Mouse (Mus musculus) limb, embryonic 15.5 days (tissue): ENCODE data around the gene Flrt1. TPM values are rescaled to one million over a fixed set of nuclear protein-coding genes. Genes with fewer than 3 reads are reported as not detected.

Experiments used
- ATAC-seq: fragments of 200-750 bp; cut with Nextera tagmentation; 2 replicates; pipeline ENCODE4 v1.8.0; 2017; ENCODE audit warnings: low read depth, moderate TSS enrichment; ENCODE audit not compliant: insufficient number of reproducible peaks, low FRiP score, low TSS enrichment
- H3K27ac ChIP-seq: fragments of 300-500 bp; sonication (generic); 2 replicates; pipeline ENCODE4 v1.5.1; 2015; ENCODE audit warnings: moderate library complexity, mild to moderate bottlenecking, inconsistent platforms
- H3K27me3 ChIP-seq: fragments of 300-500 bp; sonication (generic); 2 replicates; pipeline ENCODE4 v1.6.1; 2015; ENCODE audit warnings: inconsistent platforms
- H3K36me3 ChIP-seq: fragments of 300-500 bp; sonication (generic); 2 replicates; pipeline ENCODE4 v1.6.1; 2015; ENCODE audit warnings: inconsistent platforms
- H3K4me1 ChIP-seq: fragments of 300-500 bp; sonication (generic); 2 replicates; pipeline ENCODE4 v1.6.1; 2015; ENCODE audit warnings: inconsistent platforms
- H3K4me2 ChIP-seq: fragments of 300-500 bp; sonication (generic); 2 replicates; pipeline ENCODE4 v1.6.1; 2015; ENCODE audit warnings: mild to moderate bottlenecking, inconsistent platforms
- H3K4me3 ChIP-seq: fragments of 300-500 bp; sonication (generic); 2 replicates; pipeline ENCODE4 v1.5.1; 2015; ENCODE audit warnings: mild to moderate bottlenecking, inconsistent platforms
- H3K9ac ChIP-seq: fragments of 300-500 bp; sonication (generic); 2 replicates; pipeline ENCODE4 v1.6.1; 2015; ENCODE audit warnings: inconsistent platforms
- H3K9me3 ChIP-seq: fragments of 300-500 bp; sonication (generic); 2 replicates; pipeline ENCODE4 v1.6.1; 2016; ENCODE audit warnings: inconsistent platforms
- WGBS: fragments of 180-500 bp; shearing (Covaris S2); methylation state at CpG from one replicate; pipeline ENCODE4 v1.1.7; 2015; 5-methylcytosine and 5-hydroxymethylcytosine counted together
- polyA plus RNA-seq: library from polyadenylated mRNA; unstranded; fragments of >200 nt; fragmentation: Nextera tagmentation; extraction: Ambion mirVana; gene quantifications from 2 replicates; pipeline ENCODE4 v1.2.1, GENCODE M21; 2015

Gene Flrt1
- polyA plus RNA-seq: 5.6 and 5.8 TPM in 2 replicates

DNA sequence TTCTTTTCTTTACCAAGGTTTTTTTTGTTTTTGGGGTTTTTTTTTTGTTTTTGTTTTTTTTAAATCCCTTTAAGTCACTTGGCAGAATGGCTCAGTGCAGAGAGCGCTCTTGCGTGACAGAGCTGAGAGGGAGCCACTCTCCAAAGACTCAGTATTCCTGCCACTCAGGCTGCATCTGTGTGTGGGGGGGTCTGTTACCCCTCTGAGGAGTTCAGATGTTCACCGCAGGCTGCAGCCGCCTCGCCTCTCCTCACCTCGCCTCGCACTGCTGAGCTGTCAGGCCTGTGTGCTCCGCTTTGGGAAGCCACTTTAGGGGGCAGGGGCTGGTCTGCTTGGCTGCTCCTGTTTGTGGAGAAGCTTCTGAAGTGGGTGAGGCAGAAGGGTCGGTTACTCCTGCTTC, at the start of gene Flrt1:
Gene Flrt1, minus strand, starts transcription at position 186 of the 400 bp plus-strand sequence.
- no peak within 1 kb of the TSS for H3K4me3 ChIP-seq
- peaks cover 43% of the 10 kb centered on the region for H3K4me1 ChIP-seq
- no peaks in the 10 kb centered on the region for H3K27me3 ChIP-seq
- WGBS: 55% methylated on average over 9 of the region's 9 CpGs
- no peak within 1 kb of the TSS for H3K9ac ChIP-seq
- H3K27ac ChIP-seq: no peak within 1 kb of the TSS
- no peaks in the 10 kb centered on the region for H3K9me3 ChIP-seq
- H3K36me3 ChIP-seq: no peaks in the 10 kb centered on the region
- ATAC-seq: no peak
- H3K4me2 ChIP-seq: no peak within 1 kb of the TSS

DNA sequence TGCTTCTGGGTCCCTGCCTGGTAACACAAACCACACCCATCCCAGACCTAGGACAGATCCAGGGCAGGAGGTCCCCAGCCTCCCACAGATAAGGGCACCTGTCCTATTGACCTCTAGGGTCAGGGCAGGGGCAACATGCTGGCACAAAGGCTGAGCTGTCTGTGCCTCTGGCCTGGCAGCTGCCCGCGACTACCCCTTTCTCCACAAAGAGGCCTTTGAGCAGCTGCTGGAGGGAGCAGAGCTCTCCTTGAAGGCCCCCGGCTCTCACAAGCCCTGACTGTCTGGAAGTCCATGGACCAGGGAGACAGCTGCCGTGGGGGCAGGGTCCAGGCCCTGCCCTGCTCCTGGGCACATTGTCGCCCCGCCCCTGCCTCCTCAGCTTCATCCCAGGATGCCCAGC, 49.7 kb upstream of the Flrt1 start:
- WGBS: 70% methylated on average over 6 of the region's 6 CpGs
- peak overlapping the region; percentile 57 for H3K27ac ChIP-seq
- H3K4me3 ChIP-seq: no peak overlapping the region
- H3K4me1 ChIP-seq: peaks cover 76% of the 10 kb centered on the region
- H3K9me3 ChIP-seq: no peaks in the 10 kb centered on the region
- no peak overlapping the region for H3K9ac ChIP-seq
- H3K27me3 ChIP-seq: peaks cover 11% of the 10 kb centered on the region; the same call in 1 of the 2 replicates
- 0 out of 2 replicates have a peak, but pooled peaks have one; percentile 59 for ATAC-seq
- no peaks in the 10 kb centered on the region for H3K36me3 ChIP-seq
- no peak overlapping the region for H3K4me2 ChIP-seq

DNA sequence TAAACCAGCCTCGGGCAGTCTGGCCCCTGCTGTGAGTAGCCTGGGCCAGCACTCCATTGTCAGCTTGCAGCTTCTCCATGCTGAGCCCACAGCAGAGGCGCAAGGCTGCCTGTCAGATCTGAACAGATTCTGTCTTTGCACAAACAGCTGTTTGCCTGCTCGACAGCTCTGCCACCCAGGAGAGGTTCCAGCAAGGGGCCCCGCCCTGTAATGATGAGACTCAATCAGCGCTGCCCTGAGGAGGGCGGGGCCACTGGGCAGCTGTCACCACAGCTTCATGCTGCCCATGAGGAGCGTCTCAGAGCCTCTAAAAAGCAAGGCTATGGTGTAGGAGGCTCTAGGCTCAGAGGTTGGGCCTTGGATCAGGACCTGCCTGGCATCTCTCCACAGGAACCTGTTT, 47.7 kb upstream of the Flrt1 start:
- peak overlapping the region; percentile 59; the same call in 1 of the 2 replicates for H3K27ac ChIP-seq

DNA sequence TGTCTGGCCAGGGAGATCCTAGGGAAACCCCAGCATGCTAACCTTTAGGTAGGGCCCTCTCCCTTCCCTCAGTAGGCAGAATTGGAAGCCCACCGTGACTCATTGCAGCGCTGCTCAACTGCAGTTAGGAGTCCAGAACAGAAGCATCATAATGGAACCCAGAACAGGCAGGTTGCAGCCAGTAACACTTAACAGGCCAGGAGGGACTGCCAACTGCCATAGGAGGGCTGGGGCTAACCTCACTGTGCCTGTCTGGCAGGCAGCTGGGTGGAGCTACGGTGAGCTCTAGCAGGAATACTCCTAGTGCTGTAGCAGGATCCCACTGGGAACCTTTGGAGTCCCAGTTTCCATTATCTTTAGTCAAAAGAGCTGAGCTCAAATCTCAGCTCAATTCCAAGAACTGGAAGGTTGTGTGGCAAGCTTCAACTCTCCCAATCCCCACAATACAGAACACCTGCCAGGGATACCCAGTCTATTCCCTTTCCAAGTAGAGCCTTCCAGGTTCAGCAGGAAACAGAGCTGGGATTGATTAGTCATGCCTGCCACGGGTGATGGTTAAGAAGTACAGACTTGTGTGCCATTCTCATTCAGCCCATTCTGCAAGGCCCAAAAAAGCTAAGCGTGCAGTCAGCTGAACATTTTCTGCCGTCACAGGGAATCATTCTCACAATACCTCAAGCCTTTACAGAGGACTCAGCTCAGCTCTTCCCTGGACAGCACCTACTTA, 46.6 kb upstream of the Flrt1 start:
- WGBS: 72% methylated on average over 6 of the region's 6 CpGs
- H3K4me2 ChIP-seq: no peak overlapping the region
- H3K4me1 ChIP-seq: peaks cover 90% of the 10 kb centered on the region
- H3K27ac ChIP-seq: 0 out of 2 replicates have a peak overlapping the region, but pooled peaks have one; percentile 59
- no peaks in the 10 kb centered on the region for H3K9me3 ChIP-seq
- no peak for ATAC-seq
- H3K27me3 ChIP-seq: peaks cover 3% of the 10 kb centered on the region; the same call in 1 of the 2 replicates
- no peak overlapping the region for H3K4me3 ChIP-seq
- no peaks in the 10 kb centered on the region for H3K36me3 ChIP-seq
- no peak overlapping the region for H3K9ac ChIP-seq

More for the DNA sequence above, 47.7 kb upstream of the Flrt1 start:
- no peaks in the 10 kb centered on the region for H3K9me3 ChIP-seq
- H3K4me3 ChIP-seq: no peak overlapping the region
- H3K36me3 ChIP-seq: no peaks in the 10 kb centered on the region
- no peak overlapping the region for H3K9ac ChIP-seq
- H3K4me1 ChIP-seq: peaks cover 88% of the 10 kb centered on the region
- ATAC-seq: no peak
- WGBS: 28% methylated on average over 7 of the region's 7 CpGs
- peaks cover 6% of the 10 kb centered on the region; the same call in 1 of the 2 replicates for H3K27me3 ChIP-seq
- no peak overlapping the region for H3K4me2 ChIP-seq

DNA sequence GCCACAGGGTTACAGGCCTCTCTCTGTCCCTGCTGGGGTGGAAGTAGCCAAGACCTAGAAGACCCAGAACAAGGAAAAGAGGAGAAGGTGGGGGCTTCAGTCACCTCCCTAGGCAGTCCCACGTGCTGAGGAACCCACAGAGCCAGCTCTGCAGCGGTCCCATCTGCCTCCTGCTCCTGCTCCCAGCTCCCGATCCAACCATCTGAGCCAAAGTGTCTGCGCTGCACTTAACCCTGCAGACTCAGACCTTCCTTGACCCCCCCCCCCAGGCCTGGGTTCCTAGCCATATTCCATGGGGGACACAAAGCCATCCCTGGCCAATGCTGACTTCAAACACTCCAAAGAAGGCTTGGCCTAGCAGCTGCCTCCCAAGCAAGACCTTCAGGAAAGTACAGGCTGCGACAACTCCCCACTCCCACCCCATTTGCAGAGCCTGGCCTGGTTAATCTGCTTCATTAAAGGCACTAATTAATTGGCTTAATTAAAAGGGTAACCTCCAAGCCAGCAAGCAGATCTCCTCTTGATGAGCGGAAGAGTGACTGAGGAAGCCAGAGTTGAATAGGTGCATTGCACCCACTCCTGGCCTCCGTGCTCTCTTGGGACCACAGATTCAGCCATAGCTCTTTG, 45.9 kb upstream of the Flrt1 start:
- Histone ChIP-seq H3K27me3 (peaks cover 10% of the 10 kb centered on the region; the same call in 1 of the 2 replicates), H3K4me3 (no peak overlapping the region), H3K36me3 (no peaks in the 10 kb centered on the region), H3K4me1 (peaks cover 83% of the 10 kb centered on the region), H3K9ac (no peak overlapping the region), H3K27ac (no peak overlapping the region), H3K4me2 (no peak overlapping the region), H3K9me3 (no peaks in the 10 kb centered on the region)
- WGBS: 79% methylated on average over 7 of the region's 7 CpGs
- no peak for ATAC-seq

DNA sequence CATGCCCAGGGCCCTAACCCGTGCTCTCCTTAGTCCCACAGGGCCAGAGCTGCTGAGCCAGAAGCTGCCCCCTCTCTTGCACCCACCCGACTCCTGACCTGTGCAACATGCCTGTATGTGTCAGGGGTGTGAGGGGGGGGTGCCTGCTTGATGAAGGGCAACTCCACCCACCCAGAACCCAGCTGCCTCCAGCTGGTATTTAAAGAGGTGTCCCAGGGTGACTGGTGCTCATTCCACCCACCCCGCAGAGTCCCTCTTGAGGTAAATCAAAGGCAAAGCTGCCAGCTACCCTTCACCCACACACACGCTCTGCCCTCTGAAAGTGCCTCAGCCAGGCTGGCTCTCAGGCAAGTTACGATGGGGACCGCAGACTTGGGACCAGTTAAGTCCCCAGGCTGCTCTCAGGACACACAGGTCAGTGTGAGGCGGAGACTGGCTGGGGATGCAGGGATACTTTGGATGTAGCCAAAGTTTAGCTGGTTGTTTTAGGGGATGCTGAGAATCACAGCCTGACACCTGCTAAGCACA, 43.7 kb upstream of the Flrt1 start:
- H3K36me3 ChIP-seq: no peaks in the 10 kb centered on the region
- peaks cover 67% of the 10 kb centered on the region for H3K4me1 ChIP-seq
- H3K9ac ChIP-seq: no peak overlapping the region

DNA sequence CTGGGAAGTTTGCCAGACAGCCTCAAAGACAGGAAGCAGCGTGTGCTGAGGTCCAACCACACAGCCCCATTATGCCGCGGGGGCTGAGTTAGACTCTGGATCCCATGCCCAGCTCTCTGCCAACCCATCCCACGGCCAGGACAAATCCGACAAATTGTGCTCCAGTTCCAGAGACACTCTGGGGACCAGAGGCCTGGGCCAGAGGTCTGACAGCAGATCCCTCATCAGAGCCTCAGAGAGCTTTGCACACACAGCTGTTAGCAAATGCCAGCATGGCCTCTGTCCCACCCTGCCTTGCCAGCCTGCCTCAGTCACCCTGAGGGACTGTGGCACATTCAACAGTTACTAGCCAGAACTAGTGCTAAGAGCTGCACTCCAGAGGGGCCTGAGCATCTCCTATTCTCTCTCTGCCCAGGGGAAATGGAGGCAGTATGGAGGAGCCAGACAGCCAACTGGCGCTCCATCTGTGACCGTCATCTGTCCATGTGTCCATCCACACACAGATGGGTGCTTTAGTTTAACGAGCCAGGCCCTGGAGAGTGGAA, 43.1 kb upstream of the Flrt1 start:
- no peaks in the 10 kb centered on the region for H3K36me3 ChIP-seq
- H3K4me2 ChIP-seq: no peak overlapping the region
- no peaks in the 10 kb centered on the region for H3K9me3 ChIP-seq
- WGBS: 46% methylated on average over 8 of the region's 8 CpGs
- H3K27ac ChIP-seq: no peak overlapping the region
- H3K27me3 ChIP-seq: peaks cover 31% of the 10 kb centered on the region
- peaks cover 67% of the 10 kb centered on the region for H3K4me1 ChIP-seq
- H3K4me3 ChIP-seq: no peak overlapping the region
- ATAC-seq: no peak
- no peak overlapping the region for H3K9ac ChIP-seq

More for the DNA sequence above, 43.7 kb upstream of the Flrt1 start:
- H3K27ac ChIP-seq: no peak overlapping the region
- no peak for ATAC-seq
- H3K4me2 ChIP-seq: no peak overlapping the region
- H3K4me3 ChIP-seq: no peak overlapping the region
- 70% methylated on average over 7 of the region's 7 CpGs for WGBS
- H3K27me3 ChIP-seq: peaks cover 30% of the 10 kb centered on the region
- H3K9me3 ChIP-seq: no peaks in the 10 kb centered on the region

DNA sequence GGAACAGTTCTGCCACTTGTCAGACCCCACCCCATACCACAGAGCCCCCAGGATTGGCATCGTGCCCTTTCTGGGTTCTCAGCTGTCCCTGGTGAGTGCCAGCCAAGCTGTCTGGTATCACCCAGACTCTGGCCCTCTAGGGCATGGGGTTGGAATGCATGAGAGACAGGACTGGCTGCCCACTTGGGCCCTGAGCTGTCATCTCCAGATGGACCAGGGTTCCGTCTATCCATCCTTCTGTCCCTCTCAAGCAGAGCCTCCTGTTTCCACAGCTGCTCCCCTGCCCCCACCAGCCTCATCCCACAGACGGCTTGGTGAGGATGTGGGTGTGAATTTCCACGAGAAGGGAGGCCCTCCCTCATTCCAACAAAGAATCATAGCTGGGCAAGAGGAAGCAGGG, 42.6 kb upstream of the Flrt1 start:
- Histone ChIP-seq H3K4me3 (no peak overlapping the region), H3K27ac (no peak overlapping the region), H3K27me3 (peaks cover 31% of the 10 kb centered on the region), H3K9ac (no peak overlapping the region), H3K4me2 (no peak overlapping the region), H3K36me3 (no peaks in the 10 kb centered on the region), H3K4me1 (peaks cover 67% of the 10 kb centered on the region), H3K9me3 (no peaks in the 10 kb centered on the region)
- 28% methylated on average over 4 of the region's 4 CpGs for WGBS
- ATAC-seq: no peak

DNA sequence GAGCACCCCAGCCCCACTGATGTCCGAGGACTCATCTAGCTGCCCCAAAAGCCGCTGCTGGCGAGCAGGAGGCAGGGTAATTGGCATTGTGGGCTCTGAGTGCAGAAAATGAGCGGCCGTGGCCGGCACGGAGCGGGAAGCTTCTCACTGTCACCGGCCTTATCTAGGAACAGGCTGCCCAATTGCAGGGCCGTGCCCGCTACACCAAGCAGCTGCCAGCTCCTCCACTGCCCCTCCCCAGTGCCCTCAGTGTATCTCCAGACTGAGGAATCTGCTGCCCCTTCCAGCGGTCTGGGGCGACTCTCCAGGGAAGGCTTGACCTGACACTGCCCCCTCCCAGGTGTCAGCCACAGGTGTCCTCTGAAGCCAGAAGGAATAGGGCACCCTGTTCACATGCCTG, 40.8 kb upstream of the Flrt1 start:
- no peak overlapping the region for H3K4me2 ChIP-seq
- H3K27me3 ChIP-seq: peaks cover 31% of the 10 kb centered on the region
- H3K9ac ChIP-seq: no peak overlapping the region
- WGBS: 79% methylated on average over 13 of the region's 13 CpGs
- no peaks in the 10 kb centered on the region for H3K36me3 ChIP-seq
- no peak overlapping the region for H3K4me3 ChIP-seq
- H3K27ac ChIP-seq: no peak overlapping the region
- peaks cover 70% of the 10 kb centered on the region for H3K4me1 ChIP-seq
- H3K9me3 ChIP-seq: no peaks in the 10 kb centered on the region
- no peak for ATAC-seq

DNA sequence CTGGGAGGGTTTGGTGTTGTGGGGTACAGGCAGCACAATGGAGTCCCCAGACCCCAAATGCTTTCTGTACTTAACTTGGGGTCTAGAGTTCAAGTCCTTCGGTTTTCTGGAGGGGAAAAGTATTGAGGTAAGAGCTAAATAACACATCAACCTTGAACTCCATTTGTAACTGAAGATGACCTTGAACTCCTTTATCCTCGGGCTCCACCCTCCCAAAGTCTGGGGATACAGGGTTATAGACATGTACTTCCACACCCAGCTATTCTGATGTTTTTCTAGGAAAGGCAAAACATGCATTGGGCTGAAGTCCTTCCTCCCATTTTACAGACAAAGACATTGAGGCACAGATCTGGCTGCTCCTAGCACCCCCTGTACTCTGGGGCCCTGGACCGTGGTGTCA, 38.9 kb upstream of the Flrt1 start:
- Histone ChIP-seq H3K27ac (no peak overlapping the region), H3K36me3 (no peaks in the 10 kb centered on the region), H3K9ac (no peak overlapping the region), H3K4me2 (peak overlapping the region; percentile 60; the same call in 1 of the 2 replicates), H3K4me3 (no peak overlapping the region), H3K9me3 (no peaks in the 10 kb centered on the region), H3K27me3 (peaks cover 32% of the 10 kb centered on the region), H3K4me1 (peaks cover 69% of the 10 kb centered on the region)
- ATAC-seq: no peak
- whole genome bisulfite sequencing: 73% methylated on average over 3 of the region's 3 CpGs

DNA sequence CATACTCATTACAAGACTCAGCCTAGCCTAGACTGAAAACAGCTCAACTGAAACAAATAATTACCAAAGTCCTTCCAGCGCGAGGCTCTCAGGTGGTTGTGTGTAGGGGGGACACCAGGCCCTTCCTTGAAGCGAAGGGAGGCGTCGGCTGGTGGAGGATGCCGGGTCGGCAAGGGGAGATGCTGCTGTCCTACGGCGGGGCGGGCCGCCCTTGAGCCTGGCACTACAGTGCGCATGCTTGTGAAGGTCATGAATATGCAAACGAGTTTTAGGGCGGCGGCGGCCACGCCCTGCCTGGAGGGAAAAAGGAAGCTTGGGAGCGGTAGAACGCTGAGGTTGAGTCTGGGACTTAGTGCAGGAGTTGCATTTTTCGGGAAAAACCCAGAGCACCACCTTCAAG, 38.3 kb upstream of the Flrt1 start:
- ATAC-seq: no peak
- Histone ChIP-seq H3K4me2 (peak overlapping the region; percentile 60), H3K36me3 (no peaks in the 10 kb centered on the region), H3K9me3 (no peaks in the 10 kb centered on the region), H3K9ac (0 out of 2 replicates have a peak overlapping the region, but pooled peaks have one; percentile 5), H3K27ac (no peak overlapping the region), H3K4me1 (peaks cover 69% of the 10 kb centered on the region), H3K4me3 (peak overlapping the region; percentile 32), H3K27me3 (peaks cover 32% of the 10 kb centered on the region)
- WGBS: 1% methylated on average over 20 of the region's 20 CpGs
